Mouse (Mus musculus): ENCODE results near the gene Gabrr2.

Gene Gabrr2

GRCm38 (mm10) chr4:33062981-33063380 lies at the start of gene Gabrr2:
TSS of gene Gabrr2 (plus strand) at chr4:33062999.
- DNase-seq: no peak

GRCm38 (mm10) chr4:33018361-33018999 lies 44.3 kb upstream of the Gabrr2 start:
- peak; percentile 90 for DNase-seq

GRCm38 (mm10) chr4:33024420-33024819 lies 38.4 kb upstream of the Gabrr2 start:
- DNase-seq: no peak

GRCm38 (mm10) chr4:33029104-33029503 lies 33.7 kb upstream of the Gabrr2 start:
- DNase-seq: no peak

GRCm38 (mm10) chr4:33030264-33031194 lies 32.3 kb upstream of the Gabrr2 start:
- peak; percentile 13 for DNase-seq

GRCm38 (mm10) chr4:33031195-33031960 lies 31.4 kb upstream of the Gabrr2 start, which contains the start of gene Ube2j1:
TSS of gene Ube2j1 (plus strand) at chr4:33031416.
- DNase-seq: peak; percentile 89

GRCm38 (mm10) chr4:33032045-33032444 lies 30.8 kb upstream of the Gabrr2 start:
- DNase-seq: no peak

GRCm38 (mm10) chr4:33033515-33033914 lies 29.3 kb upstream of the Gabrr2 start:
- DNase-seq: no peak

- DNase-seq: no peak
These were observed 23.0 kb upstream of the Gabrr2 start for GRCm38 (mm10) chr4:33039826-33040225.

- no peak for DNase-seq
These were observed 13.2 kb upstream of the Gabrr2 start for GRCm38 (mm10) chr4:33049601-33050000.

GRCm38 (mm10) chr4:33052055-33052454 lies 10.7 kb upstream of the Gabrr2 start:
- no peak for DNase-seq

GRCm38 (mm10) chr4:33052650-33053049 lies 10.1 kb upstream of the Gabrr2 start:
- no peak for DNase-seq

- DNase-seq: no peak
These were observed 8.4 kb upstream of the Gabrr2 start for GRCm38 (mm10) chr4:33054426-33054825.

- DNase-seq: no peak
These were observed 6.5 kb upstream of the Gabrr2 start for GRCm38 (mm10) chr4:33056317-33056716.

GRCm38 (mm10) chr4:33057890-33058687 lies 4.7 kb upstream of the Gabrr2 start:
- no peak for DNase-seq

GRCm38 (mm10) chr4:33061158-33061557 lies 1.6 kb upstream of the Gabrr2 start:
- no peak for DNase-seq

GRCm38 (mm10) chr4:33064986-33065385 lies 2.2 kb downstream of the Gabrr2 start:
- DNase-seq: no peak

- no peak for DNase-seq
These were observed 3.6 kb downstream of the Gabrr2 start for GRCm38 (mm10) chr4:33066223-33066960.

- DNase-seq: no peak
These were observed 4.5 kb downstream of the Gabrr2 start for GRCm38 (mm10) chr4:33067331-33067730.

GRCm38 (mm10) chr4:33067826-33068225 lies 5.0 kb downstream of the Gabrr2 start:
- no peak for DNase-seq

GRCm38 (mm10) chr4:33068894-33069293 lies 6.1 kb downstream of the Gabrr2 start:
- no peak for DNase-seq

- DNase-seq: no peak
These were observed 7.5 kb downstream of the Gabrr2 start for GRCm38 (mm10) chr4:33070326-33070725.
